Mouse (Mus musculus): Measurements from ENCODE around the gene Fam166b. TPM values are rescaled to one million over a fixed set of nuclear protein-coding genes. Genes with fewer than 3 reads are reported as not detected.

Gene Fam166b
- polyA plus RNA-seq, 1 experiment from 2014 or later, result 0.25 TPM

- Histone ChIP-seq H3K4me3 (no peak overlapping the region), H3K4me2 (no peak overlapping the region), H3K4me1 (peaks cover 26% of the 10 kb centered on the region), H3K27ac (peak overlapping the region; percentile 68), H3K27me3 (no peaks in the 10 kb centered on the region), H3K9me3 (no peaks in the 10 kb centered on the region), H3K36me3 (peaks cover 32% of the 10 kb centered on the region), H3K9ac (no peak overlapping the region)
- 49% methylated on average over 16 of the region's 16 CpGs for WGBS
- no peak for ATAC-seq (ENCODE audit: borderline replicate concordance, extremely low read depth, low FRiP score, low TSS enrichment)
Measured at GRCm38 (mm10) chr4:43417269-43418062, 11.5 kb downstream of the Fam166b start.

- Histone ChIP-seq H3K9me3 (no peaks in the 10 kb centered on the region), H3K9ac (no peak overlapping the region), H3K4me3 (no peak overlapping the region), H3K36me3 (peaks cover 20% of the 10 kb centered on the region), H3K27ac (no peak overlapping the region), H3K27me3 (no peaks in the 10 kb centered on the region), H3K4me1 (peaks cover 26% of the 10 kb centered on the region), H3K4me2 (no peak overlapping the region)
- 96% methylated on average over 22 of the region's 22 CpGs for WGBS
- ATAC-seq (ENCODE audit: borderline replicate concordance, extremely low read depth, low FRiP score, low TSS enrichment), result no peak
Measured at GRCm38 (mm10) chr4:43416071-43416490, 12.9 kb downstream of the Fam166b start.

- no peak for ATAC-seq (ENCODE audit: borderline replicate concordance, extremely low read depth, low FRiP score, low TSS enrichment)
- Histone ChIP-seq H3K36me3 (peaks cover 20% of the 10 kb centered on the region), H3K4me1 (peaks cover 26% of the 10 kb centered on the region), H3K9ac (no peak overlapping the region), H3K27ac (no peak overlapping the region), H3K9me3 (no peaks in the 10 kb centered on the region), H3K4me2 (no peak overlapping the region), H3K27me3 (no peaks in the 10 kb centered on the region), H3K4me3 (no peak overlapping the region)
- 88% methylated on average over 29 of the region's 29 CpGs for WGBS
Measured at GRCm38 (mm10) chr4:43415221-43416070, 13.5 kb downstream of the Fam166b start.

GRCm38 (mm10) chr4:43414761-43415160 lies 14.2 kb downstream of the Fam166b start:
- Histone ChIP-seq H3K27me3 (no peaks in the 10 kb centered on the region), H3K4me1 (peaks cover 21% of the 10 kb centered on the region), H3K27ac (no peak overlapping the region), H3K9ac (no peak overlapping the region), H3K4me3 (no peak overlapping the region), H3K9me3 (no peaks in the 10 kb centered on the region), H3K36me3 (peaks cover 20% of the 10 kb centered on the region), H3K4me2 (no peak overlapping the region)
- WGBS, result 87% methylated on average over 14 of the region's 14 CpGs
- ATAC-seq (ENCODE audit: borderline replicate concordance, extremely low read depth, low FRiP score, low TSS enrichment), result no peak

GRCm38 (mm10) chr4:43407071-43407920 lies 21.6 kb downstream of the Fam166b start:
- ATAC-seq (ENCODE audit: borderline replicate concordance, extremely low read depth, low FRiP score, low TSS enrichment), result no peak
- Histone ChIP-seq H3K27me3 (no peaks in the 10 kb centered on the region), H3K9ac (no peak overlapping the region; the same call in 1 of the 2 replicates), H3K4me1 (peaks cover 20% of the 10 kb centered on the region), H3K9me3 (no peaks in the 10 kb centered on the region), H3K4me3 (peak overlapping the region; percentile 46), H3K36me3 (no peaks in the 10 kb centered on the region), H3K4me2 (peak overlapping the region; percentile 67), H3K27ac (peak overlapping the region; percentile 91)
- 70% methylated on average over 12 of the region's 12 CpGs for WGBS

- H3K9ac ChIP-seq, result peak overlapping the region; percentile 48
- no peaks in the 10 kb centered on the region for H3K9me3 ChIP-seq
- no peaks in the 10 kb centered on the region for H3K36me3 ChIP-seq
- peaks cover 25% of the 10 kb centered on the region for H3K4me1 ChIP-seq
- ATAC-seq (ENCODE audit: borderline replicate concordance, extremely low read depth, low FRiP score, low TSS enrichment), result peak; percentile 96
- WGBS, result 2% methylated on average over 28 of the region's 28 CpGs
- peak overlapping the region; percentile 67 for H3K4me2 ChIP-seq
- H3K27me3 ChIP-seq, result no peaks in the 10 kb centered on the region
- H3K27ac ChIP-seq, result peak overlapping the region; percentile 91
- peak overlapping the region; percentile 46 for H3K4me3 ChIP-seq
Measured at GRCm38 (mm10) chr4:43406162-43406971, 22.6 kb downstream of the Fam166b start.

- Histone ChIP-seq H3K9me3 (no peaks in the 10 kb centered on the region), H3K4me2 (no peak overlapping the region), H3K36me3 (no peaks in the 10 kb centered on the region), H3K9ac (no peak overlapping the region), H3K27ac (no peak overlapping the region), H3K4me3 (no peak overlapping the region), H3K4me1 (peaks cover 42% of the 10 kb centered on the region), H3K27me3 (no peaks in the 10 kb centered on the region)
- no peak for ATAC-seq (ENCODE audit: borderline replicate concordance, extremely low read depth, low FRiP score, low TSS enrichment)
- 85% methylated on average over 10 of the region's 10 CpGs for WGBS
Measured at GRCm38 (mm10) chr4:43404697-43405096, 24.2 kb downstream of the Fam166b start.

GRCm38 (mm10) chr4:43402212-43402611 lies 26.7 kb downstream of the Fam166b start:
- Histone ChIP-seq H3K9ac (no peak overlapping the region), H3K4me3 (no peak overlapping the region), H3K36me3 (no peaks in the 10 kb centered on the region), H3K27me3 (no peaks in the 10 kb centered on the region), H3K9me3 (no peaks in the 10 kb centered on the region), H3K4me2 (no peak overlapping the region), H3K27ac (no peak overlapping the region), H3K4me1 (peaks cover 55% of the 10 kb centered on the region)
- no peak for ATAC-seq (ENCODE audit: borderline replicate concordance, extremely low read depth, low FRiP score, low TSS enrichment)
- 54% methylated on average over 9 of the region's 9 CpGs for WGBS

GRCm38 (mm10) chr4:43401486-43401885 lies 27.4 kb downstream of the Fam166b start:
- peak overlapping the region; percentile 8; the same call in 1 of the 2 replicates for H3K4me2 ChIP-seq

GRCm38 (mm10) chr4:43400976-43401375 lies 28.0 kb downstream of the Fam166b start:
- Histone ChIP-seq H3K4me1 (peaks cover 53% of the 10 kb centered on the region), H3K36me3 (no peaks in the 10 kb centered on the region), H3K4me2 (peak overlapping the region; percentile 8; the same call in 1 of the 2 replicates), H3K27me3 (no peaks in the 10 kb centered on the region), H3K9me3 (no peaks in the 10 kb centered on the region), H3K4me3 (no peak overlapping the region), H3K27ac (peak overlapping the region; percentile 81), H3K9ac (no peak overlapping the region; the same call in 1 of the 2 replicates)
- ATAC-seq (ENCODE audit: borderline replicate concordance, extremely low read depth, low FRiP score, low TSS enrichment), result no peak
- WGBS, result 22% methylated on average over 10 of the region's 10 CpGs

More at GRCm38 (mm10) chr4:43401486-43401885, 27.4 kb downstream of the Fam166b start:
- Histone ChIP-seq H3K9ac (no peak overlapping the region), H3K4me3 (no peak overlapping the region), H3K27ac (peak overlapping the region; percentile 81), H3K27me3 (no peaks in the 10 kb centered on the region), H3K9me3 (no peaks in the 10 kb centered on the region), H3K4me1 (peaks cover 55% of the 10 kb centered on the region), H3K36me3 (no peaks in the 10 kb centered on the region)
- no peak for ATAC-seq (ENCODE audit: borderline replicate concordance, extremely low read depth, low FRiP score, low TSS enrichment)
- WGBS, result 74% methylated on average over 10 of the region's 10 CpGs
